ENCODE assay signal across 11 mouse cellular contexts in the genomic region with DNA sequence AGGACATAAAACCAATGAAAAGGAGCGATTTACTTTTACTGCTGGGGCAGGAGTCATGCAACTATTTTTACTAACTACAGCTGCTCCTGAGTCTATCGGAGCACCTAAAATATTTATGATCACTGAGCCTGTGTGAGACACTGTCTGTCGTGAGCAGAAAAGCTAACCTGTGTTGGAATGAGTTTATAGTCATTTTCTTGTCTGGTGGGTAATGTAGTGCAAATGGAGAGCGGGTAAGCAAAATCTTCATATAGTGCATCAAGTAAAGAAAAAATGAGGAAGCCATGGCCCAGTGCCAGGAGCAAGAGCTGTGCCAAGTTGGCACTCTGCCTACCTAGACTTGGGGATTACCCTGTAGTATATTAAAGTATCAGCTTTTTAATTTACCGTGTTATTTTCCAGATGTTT.
DNase-seq lines count a peak whose midpoint lies in the region; ATAC-seq lines count a peak whose summit lies in the region.
"Had no signal": no experiment of that assay in that cellular context is flagged by ENCODE, and none has a peak within 500 bp of the region (broad histone marks: within the 10 kb centered on the region; RNA-seq: fewer than 3 reads in every experiment).

No protein-coding gene starts in this region.

- no peaks in the 10 kb centered on the region for H3K4me1 ChIP-seq in hindbrain, embryonic 16.5 days (ENCODE audit: control insufficient read depth, insufficient read depth, low read depth, low read length)
- no peaks in the 10 kb centered on the region for H3K4me1 ChIP-seq in hindbrain, embryonic 11.5 days (replicated peaks; ENCODE audit: control insufficient read depth, insufficient read depth, low read length)
- H3K4me1 ChIP-seq: heart, embryonic 15.5 days had no signal

- WGBS in hindbrain, embryonic 16.5 days = 48% methylated on average over 5 of the region's 5 CpGs
- 90% methylated on average over 5 of the region's 5 CpGs for WGBS in hindbrain, embryonic 11.5 days

- no peak overlapping the region for H3K27ac ChIP-seq in hindbrain, embryonic 16.5 days (ENCODE audit: low read depth, low read length)
- no peak overlapping the region for H3K27ac ChIP-seq in hindbrain, embryonic 11.5 days (ENCODE audit: low read depth, low read length)
- H3K27ac ChIP-seq: heart, embryonic 15.5 days had no signal

- H3K36me3 ChIP-seq in hindbrain, embryonic 16.5 days (ENCODE audit: control insufficient read depth, insufficient read depth, low read length) = no peaks in the 10 kb centered on the region
- no peaks in the 10 kb centered on the region for H3K36me3 ChIP-seq in hindbrain, embryonic 11.5 days (ENCODE audit: control insufficient read depth, insufficient read depth, low read length)
- H3K36me3 ChIP-seq: heart, embryonic 15.5 days had no signal

- H3K9me3 ChIP-seq in hindbrain, embryonic 16.5 days (ENCODE audit: control insufficient read depth, low read length) = no peaks in the 10 kb centered on the region
- no peaks in the 10 kb centered on the region for H3K9me3 ChIP-seq in hindbrain, embryonic 11.5 days (ENCODE audit: control insufficient read depth, low read length)
- H3K9me3 ChIP-seq: heart, embryonic 15.5 days had no signal

- DNase-seq in adrenal gland, postnatal 10 days = peak; percentile 44
- DNase-seq in adrenal gland, adult 18-20 months (ENCODE audit: low spot score in 2 of 2) = no peak
- DNase-seq in hindbrain, embryonic 11.5 days (ENCODE audit: low spot score) = no peak
- DNase-seq in right cerebral cortex, adult 2 months (ENCODE audit: low spot score in 2 of 2) = peak; percentile 16 to 19
- DNase-seq in right cerebral cortex, adult 18-20 months = no peak
- peak; percentile 31 for DNase-seq in right cerebral cortex, postnatal 4 days
- no peak for DNase-seq in B cell, adult 2 months
- DNase-seq: thymus, postnatal 4 days had no signal

- 0 out of 2 replicates have a peak, but pooled peaks have one; percentile 27 for ATAC-seq in hindbrain, embryonic 16.5 days
- no peak for ATAC-seq in hindbrain, embryonic 11.5 days (ENCODE audit: low FRiP score)
- ATAC-seq: midbrain, embryonic 16.5 days had no signal

- H3K27me3 ChIP-seq in hindbrain, embryonic 16.5 days (replicated peaks; ENCODE audit: control insufficient read depth, insufficient read depth, low read length) = no peaks in the 10 kb centered on the region
- H3K27me3 ChIP-seq in hindbrain, embryonic 11.5 days (ENCODE audit: control insufficient read depth, insufficient read depth, low read length) = no peaks in the 10 kb centered on the region
- H3K27me3 ChIP-seq: heart, embryonic 15.5 days had no signal

- no peak overlapping the region for H3K9ac ChIP-seq in hindbrain, embryonic 16.5 days (ENCODE audit: low read depth, low read length)
- H3K9ac ChIP-seq in hindbrain, embryonic 11.5 days (ENCODE audit: low read depth, low read length) = no peak overlapping the region
- H3K9ac ChIP-seq: heart, embryonic 15.5 days had no signal

- no peak overlapping the region for H3K4me3 ChIP-seq in hindbrain, embryonic 16.5 days (ENCODE audit: low read length)
- no peak overlapping the region for H3K4me3 ChIP-seq in hindbrain, embryonic 11.5 days (ENCODE audit: low read depth, low read length)
- H3K4me3 ChIP-seq: heart, embryonic 15.5 days had no signal

- no peak overlapping the region for H3K4me2 ChIP-seq in hindbrain, embryonic 16.5 days (ENCODE audit: low read length)
- no peak overlapping the region for H3K4me2 ChIP-seq in hindbrain, embryonic 11.5 days (replicated peaks; ENCODE audit: low read depth, low read length)
- H3K4me2 ChIP-seq: heart, embryonic 15.5 days had no signal

Comparison
In these comparisons a context has a peak if more than half of its experiments do, and no peak if none do; other contexts are left out.
1. DNase-seq: peak in adrenal gland, postnatal 10 days (single experiment), right cerebral cortex, adult 2 months (2 of 2) and right cerebral cortex, postnatal 4 days (single experiment); none in adrenal gland, adult 18-20 months (0 of 2), hindbrain, embryonic 11.5 days (single experiment), right cerebral cortex, adult 18-20 months (single experiment) and B cell, adult 2 months (0 of 2).